Mouse (Mus musculus) heart, adult 2 months (tissue): Measurements from ENCODE around the gene Lrrc31.

Experiments used
- CTCF ChIP-seq: fragments of 200-600 bp; IDR thresholded peaks from 2 replicates; pipeline ENCODE4 v1.8.1; 2022; ENCODE audit warnings: antibody characterized with exemption, mild to moderate bottlenecking, moderate library complexity
- POLR2A ChIP-seq: fragments of 200-500 bp; IDR thresholded peaks from 2 replicates; pipeline ENCODE4 v1.6.1; 2011; ENCODE audit warnings: mild to moderate bottlenecking, low read depth, low read length, control low read depth; ENCODE audit not compliant: insufficient read depth

DNA sequence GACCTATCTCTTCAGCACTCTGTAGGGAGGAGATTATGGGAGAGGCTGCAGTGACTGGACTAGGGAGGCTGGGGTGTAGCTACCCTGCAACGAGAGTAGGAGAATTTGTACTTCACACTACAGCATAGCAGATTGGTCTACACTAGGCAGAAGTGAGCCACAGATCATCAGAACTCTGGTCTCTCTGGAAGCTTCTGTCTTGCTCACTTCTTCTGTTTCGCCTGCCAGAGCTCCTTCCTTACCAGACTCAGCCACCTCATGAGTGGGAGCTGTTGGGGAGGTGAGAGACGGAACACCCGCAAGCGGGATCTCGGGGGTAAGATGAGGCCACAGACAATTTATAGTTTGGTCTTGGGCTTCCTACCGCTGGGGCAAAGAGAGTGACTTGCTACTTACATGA is 43.2 kb upstream of the Lrrc31 start:
- TF ChIP-seq CTCF (no peak), POLR2A (no peak)
